Mouse (Mus musculus) bone marrow, adult 2 months (tissue): ENCODE results near the gene Bad.

Source experiments
- CTCF ChIP-seq: fragments of 200-500 bp; IDR thresholded peaks from 2 replicates; pipeline ENCODE4 v1.5.1; 2011; ENCODE audit warnings: low read length, control low read depth; ENCODE audit not compliant: control insufficient read depth, insufficient read depth
- POLR2A ChIP-seq: fragments of 200-500 bp; IDR thresholded peaks from 2 replicates; pipeline ENCODE4 v1.6.1; 2011; ENCODE audit warnings: low read depth, mild to moderate bottlenecking, control low read depth, low read length, borderline replicate concordance; ENCODE audit not compliant: control insufficient read depth

DNA sequence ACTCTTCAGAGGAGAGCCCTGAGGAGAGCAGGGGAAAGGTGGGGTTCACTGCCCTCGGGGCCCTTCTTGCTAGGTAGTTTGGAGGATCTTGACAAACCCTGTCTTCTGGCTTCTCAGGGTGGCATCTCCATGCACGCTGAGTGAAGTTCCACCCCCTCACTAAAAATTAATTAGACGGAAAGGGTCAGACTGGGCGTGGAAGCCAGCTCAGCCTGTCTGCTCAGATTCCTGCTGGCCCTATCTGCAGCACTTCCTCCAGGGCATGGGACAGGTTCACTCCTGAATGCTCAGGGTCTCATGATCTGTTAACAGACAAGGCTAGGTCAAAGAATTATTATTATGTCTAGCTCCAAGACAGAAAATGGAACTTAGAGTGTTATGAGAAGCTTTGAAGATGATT, 49.1 kb upstream of the Bad start:
- TF ChIP-seq POLR2A (no peak), CTCF (no peak)
